Mouse (Mus musculus) monocyte, adult 2 months (primary cell): ENCODE results near the gene Clk4.
A peak's percentile ranks its signal among the peaks of the same experiment; 100 is the strongest.

Experiments
- DNase-seq, 2 experiments: peaks; one replicate each; pipeline ENCODE4 v3.0.0; 2022; ENCODE audit warnings: low spot score in 2 of 2, low read depth in 1 of 2

Gene Clk4

GRCm38 (mm10) chr11:51261680-51262219, at the start of gene Clk4:
Gene Clk4 (plus strand): TSS chr11:51261730.
- DNase-seq: no peak

GRCm38 (mm10) chr11:51214021-51214420, 47.5 kb upstream of the Clk4 start:
- no peak for DNase-seq

- DNase-seq: no peak
Observed at GRCm38 (mm10) chr11:51219396-51219980, 42.0 kb upstream of the Clk4 start.

- DNase-seq: no peak
Observed at GRCm38 (mm10) chr11:51220308-51220707, 41.2 kb upstream of the Clk4 start, which contains the start of gene Gm12569. Gene Gm12569 (plus strand): TSS chr11:51220473.

- DNase-seq: no peak
Observed at GRCm38 (mm10) chr11:51227104-51227503, 34.4 kb upstream of the Clk4 start.

GRCm38 (mm10) chr11:51234626-51235025, 26.9 kb upstream of the Clk4 start:
- no peak for DNase-seq

GRCm38 (mm10) chr11:51242897-51243296, 18.6 kb upstream of the Clk4 start:
- no peak for DNase-seq

GRCm38 (mm10) chr11:51257006-51257405, 4.5 kb upstream of the Clk4 start:
- DNase-seq: no peak

GRCm38 (mm10) chr11:51262342-51263285, 1.1 kb downstream of the Clk4 start, which contains the start of gene BC049762:
Gene BC049762 (minus strand): TSS chr11:51263046.
- DNase-seq: peak; percentile 96 to 99

- DNase-seq: no peak
Observed at GRCm38 (mm10) chr11:51263286-51263831, 1.8 kb downstream of the Clk4 start.

- DNase-seq: no peak
Observed at GRCm38 (mm10) chr11:51264352-51264751, 2.8 kb downstream of the Clk4 start.

- DNase-seq: no peak
Observed at GRCm38 (mm10) chr11:51265326-51265725, 3.8 kb downstream of the Clk4 start.

- DNase-seq: no peak
Observed at GRCm38 (mm10) chr11:51274418-51274817, 12.9 kb downstream of the Clk4 start.

GRCm38 (mm10) chr11:51289564-51290041, 28.1 kb downstream of the Clk4 start, which contains the start of gene Col23a1:
Gene Col23a1 (plus strand): TSS chr11:51289920.
- DNase-seq: peak in 1 of 2 experiments; percentile 6

GRCm38 (mm10) chr11:51290066-51290955, 28.8 kb downstream of the Clk4 start:
- no peak for DNase-seq

- no peak for DNase-seq
Observed at GRCm38 (mm10) chr11:51293956-51294530, 32.5 kb downstream of the Clk4 start.

- DNase-seq: no peak
Observed at GRCm38 (mm10) chr11:51295742-51296141, 34.2 kb downstream of the Clk4 start.

GRCm38 (mm10) chr11:51298691-51299090, 37.2 kb downstream of the Clk4 start:
- no peak for DNase-seq

- DNase-seq: no peak
Observed at GRCm38 (mm10) chr11:51302396-51302795, 40.9 kb downstream of the Clk4 start.

- no peak for DNase-seq
Observed at GRCm38 (mm10) chr11:51303981-51304553, 42.5 kb downstream of the Clk4 start.
